Mouse (Mus musculus): Measurements from ENCODE around the gene Cmtm2a.
"Not testable (repeated sequence)": the region's sequence is repeated elsewhere in the genome, so short reads cannot be mapped to it uniquely, and the experiment has no call there.

Cmtm2a gene

GRCm38 (mm10) chr8:104293081-104293480 is at the start of gene Cmtm2a:
Cmtm2a (minus strand) TSS chr8:104293181.
- not testable (repeated sequence) for DNase-seq (ENCODE audit: low spot score in 2 of 2)

GRCm38 (mm10) chr8:104342426-104342825 is 49.4 kb upstream of the Cmtm2a start:
- DNase-seq (ENCODE audit: low spot score in 2 of 2) = no peak

- DNase-seq (ENCODE audit: low spot score in 2 of 2) = no peak
Measured at GRCm38 (mm10) chr8:104341678-104342077, 48.7 kb upstream of the Cmtm2a start.

- DNase-seq (ENCODE audit: low spot score in 2 of 2) = peak; percentile 73 to 77
Measured at GRCm38 (mm10) chr8:104341106-104341561, 48.2 kb upstream of the Cmtm2a start.

GRCm38 (mm10) chr8:104340233-104341105 is 47.5 kb upstream of the Cmtm2a start:
- peak; percentile 77 to 84 for DNase-seq (ENCODE audit: low spot score in 2 of 2)

GRCm38 (mm10) chr8:104339983-104340232 is 46.9 kb upstream of the Cmtm2a start:
- peak in 1 of 2 experiments; percentile 56 for DNase-seq (ENCODE audit: low spot score in 2 of 2)

- peak; percentile 46 to 59 for DNase-seq (ENCODE audit: low spot score in 2 of 2)
Measured at GRCm38 (mm10) chr8:104339229-104339982, 46.4 kb upstream of the Cmtm2a start, which contains the start of gene Cmtm3. Cmtm3 (plus strand) TSS chr8:104339410.

- peak in 1 of 2 experiments; percentile 57 for DNase-seq (ENCODE audit: low spot score in 2 of 2)
Measured at GRCm38 (mm10) chr8:104337890-104338289, 44.9 kb upstream of the Cmtm2a start.

- DNase-seq (ENCODE audit: low spot score in 2 of 2) = peak in 1 of 2 experiments; percentile 12
Measured at GRCm38 (mm10) chr8:104336806-104337205, 43.8 kb upstream of the Cmtm2a start.

GRCm38 (mm10) chr8:104334196-104334595 is 41.2 kb upstream of the Cmtm2a start:
- peak in 1 of 2 experiments; percentile 26 for DNase-seq (ENCODE audit: low spot score in 2 of 2)

- peak in 1 of 2 experiments; percentile 17 for DNase-seq (ENCODE audit: low spot score in 2 of 2)
Measured at GRCm38 (mm10) chr8:104333786-104334185, 40.8 kb upstream of the Cmtm2a start.

- DNase-seq (ENCODE audit: low spot score in 2 of 2) = no peak
Measured at GRCm38 (mm10) chr8:104332665-104333631, 40.0 kb upstream of the Cmtm2a start.

- not testable (repeated sequence) for DNase-seq (ENCODE audit: low spot score in 2 of 2)
Measured at GRCm38 (mm10) chr8:104321930-104322329, 28.9 kb upstream of the Cmtm2a start, which contains the start of gene Cmtm2b. Cmtm2b (plus strand) TSS chr8:104322230.

- DNase-seq (ENCODE audit: low spot score in 2 of 2) = not testable (repeated sequence)
Measured at GRCm38 (mm10) chr8:104321267-104321666, 28.3 kb upstream of the Cmtm2a start, which contains the start of gene Gm11020. Gm11020 (plus strand) TSS chr8:104321567.

- no peak for DNase-seq (ENCODE audit: low spot score in 2 of 2)
Measured at GRCm38 (mm10) chr8:104313311-104313710, 20.3 kb upstream of the Cmtm2a start.

GRCm38 (mm10) chr8:104312023-104312422 is 19.0 kb upstream of the Cmtm2a start:
- DNase-seq (ENCODE audit: low spot score in 2 of 2) = not testable (repeated sequence)

GRCm38 (mm10) chr8:104309441-104310155 is 16.6 kb upstream of the Cmtm2a start, which contains the start of the genes Gm45711 and Cmtm1:
Gm45711 (minus strand) TSS chr8:104310081.
Cmtm1 (minus strand) TSS chr8:104310145.
- not testable (repeated sequence) for DNase-seq (ENCODE audit: low spot score in 2 of 2)

- not testable (repeated sequence) for DNase-seq (ENCODE audit: low spot score in 2 of 2)
Measured at GRCm38 (mm10) chr8:104308341-104308740, 15.4 kb upstream of the Cmtm2a start.

- DNase-seq (ENCODE audit: low spot score in 2 of 2) = no peak
Measured at GRCm38 (mm10) chr8:104304962-104305361, 12.0 kb upstream of the Cmtm2a start.

- DNase-seq (ENCODE audit: low spot score in 2 of 2) = not testable (repeated sequence)
Measured at GRCm38 (mm10) chr8:104302536-104302935, 9.6 kb upstream of the Cmtm2a start.
